In genomic region chr8:123477737-123478258, GRCm38 (mm10) we compare ENCODE assay signal across 8 mouse cellular contexts. TPM values are rescaled to one million over a fixed set of nuclear protein-coding genes. Genes with fewer than 3 reads are reported as not detected.
DNase-seq lines count a peak whose midpoint lies in the region; ATAC-seq lines count a peak whose summit lies in the region.

Gene Afg3l1 (plus strand): TSS chr8:123477903.

- H3K27ac ChIP-seq in hindbrain, embryonic 12.5 days = peak within 1 kb of the TSS; percentile 95

- peaks cover 19% of the 10 kb centered on the region for H3K36me3 ChIP-seq in hindbrain, embryonic 12.5 days

- peak within 1 kb of the TSS; percentile 83 for H3K9ac ChIP-seq in hindbrain, embryonic 12.5 days

- peak within 1 kb of the TSS; percentile 80 for H3K4me2 ChIP-seq in hindbrain, embryonic 12.5 days (replicated peaks)

- no peaks in the 10 kb centered on the region for H3K9me3 ChIP-seq in hindbrain, embryonic 12.5 days (replicated peaks)

- DNase-seq in Muller cell, postnatal 12 days (ENCODE audit: inconsistent ontology term) = peak; percentile 96
- peak; percentile 95 for DNase-seq in cerebellum, adult 9-11 months
- DNase-seq in frontal cortex, postnatal 10 days (ENCODE audit: low spot score in 2 of 2) = peak; percentile 90 to 91
- peak; percentile 92 to 94 for DNase-seq in layer of hippocampus, postnatal 14 days (ENCODE audit: low spot score in 2 of 2)
- DNase-seq in lung, postnatal 14 days = peak; percentile 93
- peak; percentile 78 for DNase-seq in retina, adult 2 months (ENCODE audit: low read depth, low spot score)
- peak; percentile 92 for DNase-seq in thymus, postnatal 36 days

- WGBS in hindbrain, embryonic 12.5 days = under 1% methylated on average over 55 of the region's 58 CpGs

- H3K4me3 ChIP-seq in hindbrain, embryonic 12.5 days = peak within 1 kb of the TSS; percentile 87

- H3K27me3 ChIP-seq in hindbrain, embryonic 12.5 days = no peaks in the 10 kb centered on the region

- peak; percentile 92 for ATAC-seq in hindbrain, embryonic 12.5 days (ENCODE audit: low FRiP score)

- peaks cover 17% of the 10 kb centered on the region for H3K4me1 ChIP-seq in hindbrain, embryonic 12.5 days

RNA-seq across cellular contexts. Expression of gene Afg3l1, which starts in this region (rescaled TPM):
- 64.7 and 66.5 TPM in 2 replicates for polyA plus RNA-seq in hindbrain, embryonic 12.5 days (2016; fragmentation: Nextera tagmentation; extraction: Ambion mirVana)
- 10 to 100 TPM; 31.2 to 32.5 TPM for total RNA-seq in layer of hippocampus, postnatal 14 days (2021)

Comparison
In these comparisons a context has a peak if more than half of its experiments do, and no peak if none do; other contexts are left out.
1. Peak in every context shown above with its lines: DNase-seq, ATAC-seq, H3K4me3 ChIP-seq and H3K27ac ChIP-seq.